Mouse (Mus musculus) heart, postnatal 4 days (tissue): ENCODE results near the gene Smarca2. TPM values are rescaled to one million over a fixed set of nuclear protein-coding genes. Genes with fewer than 3 reads are reported as not detected.
"Not testable (repeated sequence)": the region's sequence is repeated elsewhere in the genome, so short reads cannot be mapped to it uniquely, and the experiment has no call there.

ENCODE experiments used
- DNase-seq: peaks from one replicate; pipeline ENCODE4 v3.0.0; 2021
- total RNA-seq, 2 experiments: library from RNA; stranded (reverse); gene quantifications; 2 replicates each; pipeline ENCODE4 v1.2.3; 2021

Gene Smarca2
- total RNA-seq, 2 experiments from 2014 or later = 56.7 to 57.4 TPM

DNA sequence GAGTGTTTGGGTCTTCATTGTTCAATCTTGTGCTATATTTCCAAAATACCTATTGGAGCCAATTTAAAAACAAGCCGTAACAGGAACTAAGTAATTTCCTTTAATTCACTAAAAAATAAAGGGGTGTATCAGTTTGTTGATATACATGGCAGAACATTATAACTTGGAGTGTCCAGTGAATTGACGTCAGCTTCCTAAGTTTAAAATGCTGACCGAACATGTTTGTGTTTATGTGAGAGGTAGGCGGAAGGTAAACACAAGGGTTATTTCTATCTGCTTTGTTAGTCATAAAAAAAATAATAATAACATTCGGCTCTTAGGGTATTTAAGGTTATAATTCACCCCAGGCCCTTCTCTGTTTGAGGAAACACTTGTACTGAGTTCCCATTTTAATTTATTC is 12.4 kb downstream of the Smarca2 start:
- DNase-seq = no peak

DNA sequence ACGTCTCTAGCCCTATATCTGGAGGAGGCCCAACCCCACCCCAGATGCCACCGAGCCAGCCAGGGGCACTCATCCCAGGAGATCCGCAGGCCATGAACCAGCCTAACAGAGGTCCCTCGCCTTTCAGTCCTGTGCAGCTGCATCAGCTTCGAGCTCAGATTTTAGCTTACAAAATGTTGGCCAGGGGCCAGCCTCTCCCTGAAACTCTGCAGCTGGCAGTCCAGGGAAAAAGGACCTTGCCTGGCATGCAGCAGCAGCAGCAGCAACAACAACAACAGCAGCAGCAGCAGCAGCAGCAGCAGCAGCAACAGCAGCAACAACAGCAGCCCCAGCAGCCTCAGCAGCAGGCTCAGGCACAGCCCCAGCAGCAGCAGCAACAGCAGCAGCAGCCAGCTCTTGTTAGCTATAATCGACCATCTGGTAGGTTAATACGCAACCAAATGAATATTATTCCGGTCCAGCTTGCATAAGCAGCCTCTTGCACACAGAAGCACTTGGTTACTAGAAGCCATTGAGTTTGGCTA is 25.9 kb downstream of the Smarca2 start:
- DNase-seq = peak; percentile 49

DNA sequence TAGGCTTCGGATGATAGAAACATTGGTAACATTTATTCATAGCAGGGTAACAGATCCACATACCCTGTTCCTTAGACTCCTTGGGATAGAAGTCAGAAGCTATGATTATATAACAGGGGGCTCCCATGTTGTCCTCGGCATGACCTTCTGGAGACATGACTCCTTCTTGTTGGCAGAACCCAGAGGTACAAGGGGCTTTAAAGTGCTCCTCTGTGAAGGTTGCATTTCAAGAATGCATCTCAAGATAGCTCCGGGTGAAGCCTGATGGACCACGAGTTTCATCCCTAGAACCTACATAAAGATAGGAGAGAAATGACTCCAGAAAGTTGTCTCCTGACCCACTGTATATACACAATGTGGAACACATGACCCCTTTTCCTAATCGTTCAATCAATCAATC is 27.4 kb downstream of the Smarca2 start:
- no peak for DNase-seq

DNA sequence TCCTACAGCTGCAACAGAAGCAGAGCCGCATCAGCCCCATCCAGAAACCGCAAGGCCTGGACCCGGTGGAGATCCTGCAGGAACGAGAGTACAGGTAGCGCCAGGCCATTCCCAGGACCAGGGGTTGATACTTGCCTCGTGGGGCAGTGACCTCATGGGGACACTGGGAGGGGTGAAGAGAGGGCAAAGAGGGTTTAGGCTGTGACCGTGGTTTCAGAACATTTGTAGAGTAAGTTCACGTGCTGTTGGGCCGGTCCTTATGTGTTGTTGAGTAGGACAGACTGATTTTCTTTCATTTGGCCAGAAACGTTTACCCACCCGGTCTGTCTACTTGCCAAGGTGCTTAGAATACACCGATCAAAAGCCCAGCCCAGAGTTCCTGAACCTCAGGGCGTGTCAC is 35.7 kb downstream of the Smarca2 start:
- no peak for DNase-seq

DNA sequence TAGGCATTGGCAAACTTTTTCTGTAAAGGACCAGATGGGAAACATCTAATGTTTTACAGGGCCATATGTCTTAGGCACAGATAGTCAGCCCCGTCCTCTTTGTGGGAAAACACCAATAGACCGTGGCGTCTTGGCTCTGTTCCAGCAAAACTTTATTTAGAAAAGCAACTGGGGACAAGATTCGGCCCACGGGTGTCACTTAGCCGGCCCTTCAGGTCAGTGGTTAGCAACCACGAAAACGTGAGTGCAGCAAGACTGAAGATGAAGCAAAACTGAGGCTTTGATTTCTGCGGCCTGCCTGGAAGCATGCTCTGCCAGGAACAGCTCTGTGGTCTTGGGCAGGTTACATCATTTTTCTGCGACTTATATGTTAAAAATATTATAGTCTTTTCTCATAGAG is 36.4 kb downstream of the Smarca2 start:
- DNase-seq = no peak

DNA sequence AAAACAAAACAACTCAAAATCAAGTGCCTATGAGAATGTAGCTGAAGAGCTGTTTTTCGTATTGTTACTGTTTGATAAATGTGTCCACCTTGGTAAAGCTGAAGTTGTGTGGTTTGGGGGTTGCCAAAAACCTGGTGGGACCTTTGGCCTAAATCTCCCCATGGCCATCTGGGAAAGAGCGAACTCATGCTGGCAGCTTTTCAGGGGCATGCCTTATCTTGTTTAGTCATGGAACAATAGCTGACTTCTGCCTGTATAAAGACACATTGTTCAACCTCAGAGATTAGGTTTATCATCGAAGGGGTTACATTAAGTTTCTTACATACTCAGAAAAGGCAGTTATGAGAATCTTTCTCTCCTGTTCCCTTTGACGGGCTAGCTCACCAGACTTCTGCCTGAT is 38.2 kb downstream of the Smarca2 start:
- peak; percentile 47 for DNase-seq

DNA sequence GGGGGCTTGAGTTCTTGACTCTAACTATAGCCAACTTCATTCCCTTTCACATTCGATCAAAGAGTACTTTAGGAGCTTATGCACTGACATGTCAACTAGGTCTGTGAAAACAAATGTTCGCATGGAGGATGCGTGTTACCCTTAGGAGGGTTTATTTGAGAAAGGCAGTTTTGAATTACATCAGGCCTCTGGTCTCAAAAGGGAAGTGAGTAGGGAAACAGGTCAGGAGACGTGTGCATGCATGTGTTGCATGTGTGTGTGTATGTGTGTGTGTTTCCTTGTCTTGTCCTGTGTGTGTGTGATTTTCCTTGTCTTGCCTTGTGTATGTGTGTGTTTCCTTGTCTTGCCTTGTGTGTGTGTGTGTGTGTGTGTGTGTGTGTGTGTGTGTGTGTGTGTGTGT is 39.1 kb downstream of the Smarca2 start:
- no peak for DNase-seq

DNA sequence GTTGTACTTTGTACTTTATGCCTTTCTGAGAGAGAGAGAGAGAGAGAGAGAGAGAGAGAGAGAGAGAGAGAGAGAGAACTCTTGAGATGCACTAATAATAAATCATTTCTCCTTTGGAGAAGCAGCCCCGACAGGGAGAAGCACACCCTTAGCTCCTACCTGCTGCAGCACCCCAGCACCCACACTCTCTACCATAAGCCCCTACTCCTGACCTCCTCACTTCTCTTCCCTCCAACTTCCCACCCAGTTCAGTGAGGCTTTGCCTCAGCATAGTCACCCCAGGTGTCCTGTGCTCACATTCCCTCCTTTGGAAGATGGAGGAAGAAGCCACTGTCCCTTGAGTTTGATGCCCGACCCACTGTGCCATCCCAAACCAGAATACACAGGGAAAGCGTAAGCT is 40.2 kb downstream of the Smarca2 start:
- DNase-seq = no peak

DNA sequence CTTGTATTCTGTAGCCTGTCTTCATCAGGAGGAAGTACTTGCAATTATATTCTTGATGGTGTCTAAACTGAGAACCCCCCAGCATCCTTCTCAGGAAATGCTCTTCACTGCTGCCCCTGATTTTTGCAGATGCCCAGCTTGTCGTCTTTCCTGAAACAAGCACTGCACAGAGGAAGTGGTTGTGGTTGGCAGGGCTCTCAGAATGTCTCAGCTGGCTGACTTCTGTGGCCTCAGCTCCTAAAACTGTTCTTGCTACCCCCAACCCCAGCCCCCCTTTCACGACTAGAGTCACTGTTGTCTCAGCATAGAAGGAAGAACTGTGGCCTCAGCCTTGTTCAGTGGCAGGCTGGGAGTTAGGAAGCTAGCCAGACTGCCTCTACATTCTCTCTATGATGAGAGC is 41.3 kb downstream of the Smarca2 start:
- no peak for DNase-seq

DNA sequence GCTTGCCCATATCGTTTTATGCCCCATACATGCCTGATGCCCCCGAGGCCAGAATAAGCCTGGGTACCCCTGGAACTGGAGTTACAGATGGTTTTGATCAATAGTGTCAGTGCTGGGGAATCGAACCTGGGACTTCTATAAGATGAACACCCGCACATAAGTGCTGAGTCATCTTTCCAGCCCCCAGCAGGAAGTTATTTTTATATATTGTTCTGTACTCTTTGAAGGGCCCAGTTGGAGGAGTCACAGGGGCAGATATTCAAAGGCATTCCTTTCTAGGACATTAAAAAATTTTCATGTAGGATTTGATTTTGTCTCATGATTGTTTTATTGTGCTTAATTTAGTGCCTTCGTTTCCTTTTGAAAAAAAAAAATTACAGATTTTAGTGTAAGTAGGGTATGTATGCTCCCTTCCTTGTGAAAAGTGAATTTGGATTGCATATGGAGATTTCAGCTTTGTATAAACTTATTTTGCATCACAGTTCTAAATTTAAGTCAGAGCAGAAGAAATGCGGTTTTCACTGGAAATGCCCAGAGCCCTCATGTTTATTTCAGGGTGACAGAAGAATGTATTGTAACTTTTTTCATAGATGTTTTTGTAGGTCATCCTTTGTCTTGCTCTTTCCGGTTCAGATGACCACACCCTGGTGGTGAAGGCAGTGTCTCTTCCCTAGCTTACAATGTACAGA is 45.9 kb downstream of the Smarca2 start:
- DNase-seq = no peak

DNA sequence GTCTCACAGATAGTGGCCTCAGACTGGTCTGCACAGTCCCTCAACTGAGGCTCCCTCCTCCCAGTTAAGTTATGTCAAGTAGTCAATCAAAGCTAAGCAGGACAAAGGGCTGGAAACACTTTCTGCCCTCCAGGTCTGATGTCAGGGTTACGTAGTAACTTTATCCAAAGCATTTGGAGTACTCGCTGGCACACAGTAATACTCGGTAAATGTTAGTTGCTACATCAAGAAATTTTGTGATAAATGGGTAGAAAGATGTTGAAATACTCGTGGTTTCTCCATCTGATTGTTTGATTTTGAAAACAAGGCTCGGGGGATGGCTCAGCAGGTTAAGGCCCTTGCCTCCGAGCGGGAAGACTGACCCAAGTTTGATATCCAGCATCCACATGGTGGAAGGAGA is 53.5 kb downstream of the Smarca2 start:
- no peak for DNase-seq

DNA sequence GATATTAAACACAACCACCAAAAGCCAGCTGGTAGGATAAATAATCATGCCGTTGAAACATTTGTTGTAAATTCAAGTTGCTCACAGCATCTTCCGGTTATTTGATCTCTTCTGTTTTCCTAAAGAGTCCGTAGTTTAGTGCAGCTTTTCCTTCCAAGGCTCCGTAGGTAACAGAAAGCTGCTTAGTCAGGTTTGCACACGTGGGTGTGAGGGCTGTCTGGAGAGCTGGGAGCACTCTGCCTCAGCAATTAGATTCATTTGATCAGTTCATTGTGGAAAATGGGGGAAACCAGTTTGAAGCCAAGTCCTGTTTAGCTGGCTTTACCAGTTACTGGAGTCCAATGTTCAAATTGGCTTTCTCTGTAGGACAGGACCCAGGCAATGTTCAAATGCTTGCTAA is 55.1 kb downstream of the Smarca2 start:
- DNase-seq = no peak

DNA sequence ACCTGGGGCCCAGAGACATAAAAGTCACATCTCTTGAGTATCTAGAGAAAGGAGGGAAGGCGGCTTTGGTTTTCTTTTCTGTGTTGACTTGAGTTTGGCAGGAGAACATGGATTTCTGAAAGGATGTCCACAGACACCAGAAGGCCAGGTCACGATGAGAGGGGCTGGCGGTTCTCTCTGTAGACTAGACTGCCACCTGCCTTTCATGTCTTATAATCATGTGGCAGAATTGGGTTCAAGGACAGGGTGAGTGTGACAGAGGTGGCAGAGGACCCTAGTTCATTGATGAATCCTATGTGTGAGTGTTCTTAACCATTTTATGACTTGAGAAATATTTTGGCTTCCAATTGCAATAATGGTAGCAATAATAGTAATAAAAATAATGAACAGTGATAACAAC is 56.3 kb downstream of the Smarca2 start:
- no peak for DNase-seq

DNA sequence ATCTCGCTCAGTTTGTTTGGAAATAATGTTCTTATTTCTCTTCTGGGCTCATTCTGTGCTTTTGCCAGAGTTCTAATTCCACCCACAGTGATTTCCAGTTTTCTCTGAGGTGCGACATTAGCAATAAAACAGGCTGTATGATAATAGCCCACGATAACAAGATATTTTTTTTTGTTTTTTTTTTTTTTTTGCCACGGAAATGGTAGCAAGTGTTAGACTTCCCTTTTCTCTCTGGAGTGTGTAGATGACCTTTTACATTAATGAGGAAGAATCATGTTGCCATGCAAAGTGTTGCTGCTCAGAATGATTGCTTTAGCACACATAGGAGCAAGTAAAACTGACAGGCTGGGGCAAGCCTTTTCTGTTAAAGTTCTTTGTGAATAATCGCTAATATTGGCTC is 61.5 kb downstream of the Smarca2 start:
- no peak for DNase-seq

DNA sequence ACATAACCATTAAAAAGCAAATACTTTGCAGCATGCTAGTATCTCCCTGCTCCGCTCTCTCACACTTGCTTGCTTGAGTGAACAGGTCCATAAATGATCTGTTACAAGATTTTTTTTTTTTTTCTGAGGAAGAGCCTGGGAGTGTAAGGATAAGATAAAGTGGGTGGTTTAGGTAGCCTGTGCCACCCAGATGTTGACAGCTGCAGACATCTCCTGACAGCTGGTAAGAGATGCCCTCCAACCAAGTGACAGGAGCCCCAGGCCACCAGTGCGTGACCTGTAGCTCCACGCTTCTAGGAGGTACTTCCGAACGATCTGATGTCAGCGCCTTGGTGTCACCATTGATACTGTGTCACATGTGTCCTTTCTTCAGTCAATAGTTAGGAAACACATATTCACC is 65.2 kb downstream of the Smarca2 start:
- DNase-seq = no peak

DNA sequence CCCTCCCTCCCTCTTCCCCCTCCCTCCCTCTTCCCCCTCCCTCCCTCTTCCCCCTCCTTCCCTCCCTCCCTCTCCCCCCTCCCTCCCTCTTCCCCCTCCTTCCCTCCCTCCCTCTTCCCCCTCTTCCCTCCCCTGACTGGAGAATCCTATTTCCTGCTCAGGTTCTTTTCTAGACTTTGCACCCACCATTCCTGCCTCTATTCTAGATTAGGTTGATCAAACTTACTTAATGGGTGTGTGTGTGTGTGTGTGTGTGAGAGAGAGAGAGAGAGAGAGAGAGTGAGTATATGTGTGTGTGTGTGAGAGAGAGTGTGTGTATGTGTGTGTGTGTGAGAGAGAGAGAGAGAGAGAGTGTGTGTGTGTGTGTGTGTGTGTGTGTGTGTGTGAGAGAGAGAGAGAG is 66.6 kb downstream of the Smarca2 start:
- DNase-seq = not testable (repeated sequence)

DNA sequence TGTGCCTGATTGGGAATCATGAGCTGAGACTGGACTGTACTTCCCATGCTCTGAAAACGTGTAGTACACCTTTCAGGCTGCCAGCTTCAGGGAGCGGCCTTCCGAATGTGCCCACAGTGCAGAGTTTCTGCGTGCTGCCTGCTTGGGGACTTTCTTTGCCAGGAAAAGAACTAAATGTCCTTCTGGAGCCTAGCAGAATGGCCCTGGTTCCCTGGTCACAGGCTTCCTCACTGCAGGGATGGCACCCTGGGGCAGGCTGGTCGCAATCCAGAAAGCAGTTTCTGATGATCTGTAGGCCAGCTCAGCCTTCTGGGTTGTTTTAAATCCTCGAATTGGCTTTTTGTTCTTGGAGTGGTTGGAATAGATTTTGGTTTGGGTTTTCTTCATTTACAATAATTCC is 71.1 kb downstream of the Smarca2 start:
- no peak for DNase-seq

DNA sequence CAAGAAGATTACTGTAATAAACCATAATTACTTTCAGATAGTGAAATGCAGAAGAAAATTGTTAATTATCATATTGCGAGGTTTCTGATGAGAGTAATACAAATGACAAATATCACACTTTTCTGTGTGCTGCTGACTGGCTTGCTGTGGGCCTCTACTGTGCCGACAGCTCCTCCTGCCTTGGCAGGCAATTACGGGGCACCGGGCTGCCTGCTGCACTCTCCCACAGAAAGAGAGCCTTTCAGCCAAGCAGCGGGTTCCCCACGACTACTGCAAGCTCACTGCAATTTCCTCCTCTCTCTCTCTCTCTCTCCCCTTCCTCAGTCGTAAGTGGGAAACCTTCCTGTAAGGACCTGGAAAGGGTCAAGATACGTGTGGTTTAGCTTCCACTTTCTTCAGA is 73.7 kb downstream of the Smarca2 start:
- no peak for DNase-seq

DNA sequence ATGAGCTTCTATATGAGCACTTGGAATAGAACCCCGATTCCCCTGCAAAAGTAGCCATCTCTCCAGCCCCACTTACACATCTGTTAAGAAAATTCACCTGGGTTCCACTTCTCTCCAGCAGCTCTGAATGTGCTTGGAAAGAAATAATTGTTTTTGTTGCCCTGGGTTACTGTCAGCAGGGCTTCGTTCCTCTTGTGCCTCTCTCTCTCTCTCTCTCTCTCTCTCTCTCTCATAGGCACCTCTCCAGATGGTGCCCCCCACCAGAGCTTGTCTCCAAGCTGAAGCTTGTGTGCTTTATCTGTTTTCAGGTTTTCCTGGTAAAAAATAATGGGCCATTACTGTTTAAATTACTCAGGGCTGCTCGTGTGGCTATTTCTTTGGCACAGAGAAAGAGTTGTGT is 74.8 kb downstream of the Smarca2 start:
- DNase-seq = no peak

DNA sequence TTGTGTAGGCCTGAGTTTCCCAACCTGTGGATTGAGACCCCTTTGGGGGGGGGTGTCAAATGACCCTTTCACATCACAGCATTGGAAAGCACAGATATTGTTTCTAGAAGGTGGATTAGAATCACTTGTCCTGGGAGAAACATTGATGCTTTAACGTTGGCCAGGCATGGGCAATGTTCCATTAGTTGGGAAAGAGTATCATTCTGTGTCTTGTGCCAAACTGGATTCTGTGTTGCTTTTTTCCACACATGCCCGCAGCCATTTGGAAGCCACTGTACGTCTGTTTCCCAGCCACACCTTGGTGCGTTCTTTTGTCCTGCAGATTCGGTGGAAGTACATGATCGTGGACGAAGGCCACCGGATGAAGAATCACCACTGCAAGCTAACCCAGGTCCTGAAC is 76.7 kb downstream of the Smarca2 start:
- DNase-seq = no peak

DNA sequence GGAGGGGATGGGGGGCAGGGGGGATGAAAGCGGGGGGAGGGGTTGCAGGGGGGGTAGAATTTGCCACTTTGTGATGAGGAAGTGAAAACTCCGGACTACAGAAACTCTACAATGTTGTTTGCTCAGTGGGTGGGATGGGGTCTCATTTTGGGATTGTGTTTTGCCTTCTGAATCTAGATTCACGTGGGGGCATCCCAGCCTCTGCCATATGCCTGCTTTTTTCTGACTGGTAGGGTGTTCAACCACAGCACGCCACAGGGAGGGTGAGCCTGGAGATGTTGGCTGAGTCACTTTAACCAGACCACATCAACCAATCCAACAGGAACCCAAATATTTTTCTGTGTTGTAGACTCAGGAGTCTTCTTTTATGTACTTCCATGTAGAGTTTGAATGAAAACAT is 77.3 kb downstream of the Smarca2 start:
- no peak for DNase-seq

DNA sequence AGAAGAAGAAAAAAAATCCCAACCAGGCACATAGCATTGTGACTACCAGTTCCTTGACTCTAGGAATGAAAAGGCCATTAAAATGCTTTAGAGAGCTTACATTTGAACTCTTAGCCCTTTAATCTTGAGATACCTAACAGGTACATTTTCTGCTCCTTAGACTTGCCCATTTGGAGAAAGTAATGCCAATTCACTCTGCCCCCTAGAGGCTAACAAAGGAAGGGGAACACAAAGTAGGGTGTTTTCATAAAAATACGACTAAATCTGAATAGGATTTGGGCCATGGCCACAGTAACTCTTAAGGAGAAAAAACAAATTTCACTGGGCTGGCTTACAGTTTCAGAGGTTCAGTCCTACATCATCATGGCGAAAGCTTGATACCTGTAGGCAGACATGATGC is 77.9 kb downstream of the Smarca2 start:
- no peak for DNase-seq

DNA sequence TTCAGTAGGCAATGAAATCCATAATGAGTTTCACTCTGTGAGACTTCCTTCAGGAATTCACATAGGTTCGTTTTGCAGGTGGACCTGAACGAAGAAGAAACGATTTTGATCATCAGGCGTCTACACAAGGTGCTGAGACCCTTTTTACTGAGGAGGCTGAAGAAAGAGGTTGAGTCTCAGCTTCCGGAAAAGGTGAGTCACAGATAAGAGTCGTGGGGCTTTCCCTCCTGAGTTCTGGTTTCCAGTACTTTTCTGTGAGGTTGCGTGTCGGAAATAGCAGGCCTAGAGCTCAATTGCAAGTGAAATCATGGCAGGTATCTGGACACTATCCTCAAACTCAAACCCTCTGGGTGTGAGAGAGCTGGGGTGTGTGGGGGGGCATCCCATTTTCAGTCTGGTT is 78.9 kb downstream of the Smarca2 start:
- DNase-seq = no peak

DNA sequence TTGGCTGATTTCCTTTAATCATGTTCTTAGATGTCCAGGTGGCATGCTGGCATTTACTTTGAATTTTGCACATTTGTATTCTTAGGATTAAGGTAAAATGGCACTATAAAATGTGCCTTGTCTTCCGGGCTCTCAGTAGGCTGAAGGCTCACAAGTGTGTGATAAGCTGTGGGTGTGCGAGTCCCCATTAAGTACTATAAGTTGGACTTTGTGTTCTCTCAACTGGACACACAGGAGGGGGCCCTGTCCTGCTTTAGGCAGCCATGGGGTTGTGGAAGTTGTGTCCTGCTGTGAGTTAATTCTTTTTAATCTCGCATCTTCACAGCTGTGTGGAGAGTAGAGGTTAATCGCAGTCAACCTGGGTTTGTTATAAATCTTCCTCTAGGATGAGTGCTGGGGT is 85.7 kb downstream of the Smarca2 start:
- DNase-seq = no peak

DNA sequence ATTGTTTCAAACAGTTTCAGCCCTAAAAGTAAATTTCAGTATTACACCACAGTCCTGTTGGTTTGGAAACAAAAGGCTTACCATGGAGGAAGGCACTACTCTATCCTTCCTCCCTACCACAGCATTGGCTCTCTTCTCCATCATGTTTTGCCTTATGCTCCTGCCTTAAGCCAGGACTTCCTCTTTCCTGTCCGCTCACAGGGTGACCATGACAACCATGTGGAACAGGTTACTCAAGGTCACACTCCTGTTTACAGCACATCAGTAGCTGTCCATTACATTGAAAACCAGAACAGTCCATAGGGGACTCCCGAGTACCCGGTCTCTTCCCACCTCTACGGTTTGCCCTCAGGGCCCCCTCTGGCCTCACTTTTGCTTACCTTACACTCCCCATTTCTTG is 92.3 kb downstream of the Smarca2 start:
- DNase-seq = no peak
